Mouse (Mus musculus) kidney, postnatal 36 days (tissue): ENCODE results near the gene Alpk3.

Experiments used
- DNase-seq, 2 experiments: peaks; one replicate each; pipeline ENCODE4 v3.0.0; 2021 to 2022; ENCODE audit warnings: mixed read lengths in 2 of 2

Alpk3 gene

DNA sequence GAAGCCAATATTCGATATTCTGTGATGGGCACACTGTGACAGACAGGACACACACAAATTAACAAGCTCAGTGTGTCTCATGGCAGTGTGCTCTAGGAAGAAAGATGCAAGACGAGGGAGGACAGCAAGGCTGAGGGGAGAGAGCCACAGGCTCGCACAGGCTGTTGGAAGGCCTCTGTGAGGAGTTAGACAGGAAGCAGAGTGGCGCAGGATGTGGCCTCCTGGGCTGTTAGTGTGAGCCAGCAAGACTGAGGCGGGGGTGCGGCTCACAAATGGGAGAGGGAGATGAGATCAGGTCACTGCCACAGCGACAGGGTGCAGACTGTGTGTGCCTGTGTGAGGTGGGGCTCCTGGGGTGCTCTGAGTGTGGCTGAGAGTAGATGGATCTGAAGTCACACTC, 17.9 kb downstream of the Alpk3 start:
- no peak for DNase-seq

DNA sequence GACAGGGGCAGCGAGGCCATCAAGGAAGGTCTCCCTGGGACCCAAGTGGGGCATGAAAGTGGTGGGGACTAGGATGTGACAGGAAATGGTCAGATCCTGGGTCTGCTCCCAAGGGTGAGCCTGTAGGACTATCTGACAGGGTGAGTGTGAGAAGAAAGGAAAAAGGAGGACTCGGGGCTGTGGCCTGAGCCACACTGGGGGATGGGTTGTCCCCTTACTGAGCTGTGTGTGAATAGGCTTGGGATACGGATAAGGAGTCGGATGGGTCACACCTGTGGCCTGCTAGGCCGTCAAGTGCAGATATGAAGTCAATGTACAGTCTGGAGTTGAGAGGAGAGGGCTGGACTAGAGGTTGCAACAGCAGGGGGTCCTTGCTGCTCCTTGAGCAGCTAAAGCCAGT, 18.3 kb downstream of the Alpk3 start:
- no peak for DNase-seq

DNA sequence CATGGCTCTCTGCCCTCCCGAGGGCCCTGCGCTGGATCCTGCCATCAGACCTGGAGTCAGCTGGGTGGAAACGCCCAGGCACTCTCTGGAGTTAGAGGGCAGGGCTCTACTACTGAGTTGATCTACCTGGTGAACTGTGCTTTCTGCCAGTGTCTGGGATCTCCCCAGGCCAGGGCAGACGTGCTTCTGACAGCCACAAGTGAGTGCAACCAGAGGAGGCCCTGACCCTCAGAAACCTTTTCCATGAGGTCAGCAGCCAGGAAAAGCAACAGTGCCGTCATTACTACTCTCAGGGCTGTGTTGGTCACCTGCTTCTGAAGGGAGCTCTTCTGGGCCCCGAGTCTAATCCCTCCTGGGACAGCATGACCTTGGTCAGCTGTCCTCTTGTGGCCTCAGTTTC, 19.6 kb downstream of the Alpk3 start:
- no peak for DNase-seq

DNA sequence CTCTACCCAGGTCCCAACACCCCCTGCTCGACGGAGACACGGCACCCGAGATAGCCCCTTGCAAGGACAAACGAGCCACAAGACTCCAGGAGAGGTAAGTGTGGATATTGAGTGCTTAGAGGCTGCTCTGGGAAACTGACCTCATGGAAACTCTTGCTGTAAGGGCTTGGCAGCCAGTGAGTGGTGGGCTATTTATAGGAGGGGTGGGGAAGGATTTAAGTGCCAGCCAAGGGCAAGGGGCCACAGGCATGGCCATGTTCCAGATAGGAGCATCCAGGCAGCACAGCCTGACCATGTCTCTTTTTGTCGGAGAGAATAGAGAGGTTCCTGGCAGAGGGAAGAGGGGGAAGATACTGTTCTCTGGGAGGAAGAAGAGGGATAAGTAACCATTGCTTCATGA, 21.3 kb downstream of the Alpk3 start:
- DNase-seq, result no peak

DNA sequence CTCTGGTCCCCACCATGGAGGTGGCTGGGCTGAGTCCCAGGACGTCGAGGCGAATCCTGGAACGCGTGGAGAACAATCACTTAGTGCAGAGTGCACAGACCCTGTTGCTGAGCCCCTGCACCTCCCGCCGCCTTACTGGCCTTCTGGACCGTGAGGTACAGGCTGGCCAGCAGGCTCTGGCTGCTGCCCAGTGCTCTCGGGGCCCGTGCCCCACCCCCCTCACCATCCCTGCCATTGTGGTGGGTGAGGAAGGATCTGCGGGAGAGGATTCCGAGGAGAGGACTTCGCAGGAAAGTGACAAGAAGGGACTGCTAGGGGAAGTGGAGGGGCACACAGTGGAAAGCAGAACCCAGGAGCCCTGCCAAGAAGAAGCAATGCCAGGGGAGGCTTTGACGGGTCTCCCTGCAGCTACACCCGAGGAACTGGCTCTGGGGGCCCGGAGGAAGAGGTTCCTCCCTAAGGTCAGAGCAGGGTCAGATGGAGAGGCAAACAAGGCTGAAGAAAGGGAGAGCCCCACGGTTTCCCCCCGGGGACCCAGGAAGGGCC, 36.1 kb downstream of the Alpk3 start:
- peak in 1 of 2 experiments; percentile 21 for DNase-seq

DNA sequence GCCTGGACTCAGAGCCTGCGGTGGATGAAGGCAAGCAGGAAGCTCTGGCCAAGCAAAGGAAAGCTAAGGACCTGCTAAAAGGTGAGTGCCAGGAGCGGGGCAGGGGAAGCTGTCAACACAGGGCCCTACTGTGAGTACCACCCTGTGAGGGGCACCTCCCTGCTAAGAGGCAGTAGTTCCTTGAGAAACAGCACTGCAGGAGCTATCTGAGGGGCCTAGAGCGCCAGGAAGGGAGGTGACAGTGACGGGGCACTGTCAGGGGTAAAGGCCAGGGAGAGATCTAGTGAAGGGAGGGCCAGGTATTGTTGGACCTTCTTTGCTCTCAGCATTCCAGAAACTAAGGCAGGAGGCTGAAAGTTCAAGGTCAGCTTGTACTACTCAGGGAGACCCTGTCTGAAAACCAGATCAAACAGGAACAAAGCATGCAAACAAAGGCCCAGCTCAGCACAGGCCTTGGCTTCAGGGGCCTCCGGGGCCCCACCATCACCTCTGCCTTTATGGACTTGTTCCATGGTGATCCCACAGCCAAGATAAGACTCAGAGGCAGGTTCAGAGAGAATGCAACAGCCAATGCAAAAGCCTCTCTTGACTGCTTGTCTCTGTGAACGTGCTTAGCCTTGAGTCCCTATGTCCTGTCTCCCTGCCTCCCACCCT, 36.8 kb downstream of the Alpk3 start:
- no peak for DNase-seq

DNA sequence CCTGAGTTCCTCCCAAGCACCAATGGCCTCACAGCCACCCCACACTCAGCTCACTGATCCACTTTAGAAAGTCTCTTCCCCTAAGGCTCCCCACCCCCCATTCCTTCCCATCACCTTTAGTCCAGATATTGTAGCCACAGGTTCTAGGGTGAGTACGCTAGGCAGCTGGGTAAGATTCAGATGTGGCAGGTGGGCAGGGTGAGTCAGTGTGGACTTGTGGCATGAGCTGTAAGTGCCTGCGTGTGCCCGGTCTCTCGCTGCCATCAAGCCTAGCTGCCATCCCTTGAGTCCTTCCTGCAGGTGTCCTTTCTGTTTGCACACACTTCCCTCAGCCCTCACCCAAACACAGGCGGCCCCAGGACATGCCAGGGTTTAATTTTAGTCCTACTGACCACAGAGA, 42.9 kb downstream of the Alpk3 start:
- DNase-seq, result no peak

DNA sequence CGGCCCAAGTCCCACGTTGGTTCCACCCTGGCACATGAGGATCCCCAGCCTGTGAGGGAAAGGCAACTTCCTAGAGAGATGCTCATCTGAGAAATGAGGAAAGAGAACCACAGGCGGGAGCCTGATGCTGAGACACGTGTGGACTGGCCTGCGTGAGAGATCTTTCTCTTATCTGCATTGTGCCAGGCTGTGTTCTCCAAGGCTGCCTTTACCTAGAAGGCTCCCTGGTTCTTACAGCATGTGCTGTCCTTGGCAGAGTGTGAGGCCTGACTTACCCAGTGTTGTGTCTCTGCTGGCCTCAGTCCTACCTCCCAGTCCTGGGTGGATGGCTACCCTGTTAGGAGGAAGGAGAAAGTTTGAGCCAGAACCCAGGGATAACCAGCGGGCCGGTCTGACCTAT, 45.5 kb downstream of the Alpk3 start:
- no peak for DNase-seq

DNA sequence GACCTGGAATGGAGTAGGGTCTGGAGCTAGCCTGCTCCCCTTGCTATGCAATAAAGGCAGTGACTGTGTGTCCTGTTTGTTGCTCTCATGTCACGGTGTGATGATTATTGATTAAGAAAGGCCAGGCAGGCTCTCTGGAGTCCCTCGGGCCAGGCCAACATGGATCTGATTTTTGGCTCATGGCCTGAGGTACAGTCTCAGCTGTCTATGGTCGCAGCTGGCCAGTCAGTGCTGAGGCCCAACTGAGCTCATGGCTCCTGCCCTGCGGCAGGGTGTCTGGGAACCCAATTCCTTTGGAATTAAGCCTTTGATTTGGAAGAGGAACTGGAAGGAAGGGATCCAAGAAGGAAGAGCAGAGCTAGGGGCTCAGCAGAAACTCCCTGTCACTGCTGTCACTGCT, 48.1 kb downstream of the Alpk3 start:
- DNase-seq, result no peak

DNA sequence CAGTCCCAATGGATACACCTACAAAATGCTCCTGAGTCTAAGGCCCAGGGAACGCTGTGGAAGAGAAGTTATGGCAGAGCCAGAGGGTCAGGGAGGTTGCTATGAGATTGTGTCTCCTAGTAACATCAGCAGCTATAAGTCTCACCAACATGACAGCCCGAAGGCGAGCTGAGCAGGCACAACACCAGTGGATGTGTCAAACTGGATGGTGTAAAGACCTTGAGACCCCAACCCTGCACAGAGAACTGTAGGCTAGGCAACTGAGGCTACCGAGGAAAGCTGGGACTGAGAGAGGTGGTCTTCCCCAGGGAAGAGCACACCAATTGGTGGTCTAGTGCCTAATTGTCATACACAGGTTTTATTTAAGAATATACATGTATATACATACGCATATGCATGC, 50.8 kb downstream of the Alpk3 start:
- DNase-seq, result no peak

DNA sequence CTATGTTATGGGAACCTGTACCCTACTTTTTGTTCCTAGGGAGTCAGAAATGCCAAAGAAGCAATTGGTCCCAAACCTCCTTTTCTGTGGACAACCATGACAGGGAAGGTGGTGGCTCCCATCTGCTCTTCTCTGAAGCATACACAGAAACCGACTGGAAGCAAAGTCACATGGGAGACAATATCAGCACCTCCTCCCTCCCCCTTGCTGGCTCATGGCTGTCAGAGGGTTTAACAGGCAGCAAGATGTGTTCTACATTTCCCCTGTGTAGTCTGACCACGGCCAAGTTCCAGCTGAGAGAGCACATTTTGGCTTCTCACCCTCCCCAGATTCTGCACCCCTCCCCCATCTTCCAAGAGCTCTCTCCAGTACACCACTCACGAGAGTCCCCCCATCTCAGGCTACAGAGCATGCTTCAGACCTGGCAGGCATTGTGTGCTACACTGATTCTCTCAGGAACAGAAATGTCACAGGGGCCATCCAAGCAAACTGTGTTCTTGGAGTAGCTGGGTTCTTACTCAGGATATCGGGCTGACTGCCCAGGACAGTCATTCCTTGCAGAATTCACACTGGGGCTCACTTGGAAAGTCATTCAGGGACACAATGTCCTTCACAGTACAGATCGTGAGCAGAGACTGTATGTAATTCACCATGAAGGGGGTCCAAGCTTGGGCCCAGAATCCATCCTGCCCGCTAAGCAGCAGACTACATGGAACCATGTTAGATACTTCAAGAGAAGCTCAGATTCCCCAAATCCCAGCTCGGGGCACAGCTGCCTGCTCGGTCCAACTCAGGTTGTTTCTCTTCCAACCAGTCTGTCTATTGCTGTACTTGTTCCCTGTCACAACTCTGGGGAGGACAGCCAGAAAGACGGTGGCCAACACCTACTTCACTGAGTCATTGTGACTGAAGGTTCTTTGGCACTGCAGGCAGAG, 52.6 kb downstream of the Alpk3 start:
- DNase-seq, result peak; percentile 46 to 61

DNA sequence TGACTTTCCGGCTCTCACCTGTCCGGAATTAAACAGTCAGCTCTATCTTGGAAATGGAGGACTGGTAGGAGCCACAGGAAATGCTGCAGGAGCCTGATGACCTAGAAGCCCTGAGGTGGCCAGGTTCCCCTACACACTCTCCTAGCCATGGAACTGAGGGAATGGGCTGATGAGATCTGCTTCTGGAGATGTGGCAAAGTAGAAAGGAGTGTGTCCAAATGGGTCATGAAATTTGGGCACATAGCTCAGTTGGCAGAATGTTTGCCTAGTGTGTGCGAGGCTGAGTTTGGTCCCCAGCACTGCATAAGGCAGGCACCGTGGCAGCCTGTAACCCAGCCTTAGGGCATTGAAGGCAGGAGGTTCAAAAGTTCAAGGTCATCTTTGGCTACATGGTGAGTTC, 53.4 kb downstream of the Alpk3 start:
- DNase-seq, result no peak

DNA sequence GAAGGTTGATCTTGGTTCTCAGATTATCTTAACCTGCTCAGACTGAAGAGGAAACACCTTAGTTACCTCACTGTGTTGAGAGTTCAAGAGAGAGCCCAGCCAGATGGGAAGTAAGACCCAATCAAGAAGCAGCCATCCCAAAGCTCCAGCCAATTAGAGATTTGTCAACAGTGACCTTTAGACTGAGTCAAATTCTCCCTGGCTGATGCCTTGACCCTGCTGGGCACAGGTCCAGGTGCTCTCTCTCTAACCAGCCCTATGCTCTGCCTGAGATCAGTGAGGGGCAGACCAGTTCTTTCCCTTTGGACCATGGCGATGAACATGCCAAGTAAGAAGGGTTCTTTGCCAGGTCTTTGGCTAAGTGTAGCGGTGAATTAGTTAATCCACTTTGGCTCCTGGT, 54.3 kb downstream of the Alpk3 start:
- DNase-seq, result peak; percentile 91 to 93

DNA sequence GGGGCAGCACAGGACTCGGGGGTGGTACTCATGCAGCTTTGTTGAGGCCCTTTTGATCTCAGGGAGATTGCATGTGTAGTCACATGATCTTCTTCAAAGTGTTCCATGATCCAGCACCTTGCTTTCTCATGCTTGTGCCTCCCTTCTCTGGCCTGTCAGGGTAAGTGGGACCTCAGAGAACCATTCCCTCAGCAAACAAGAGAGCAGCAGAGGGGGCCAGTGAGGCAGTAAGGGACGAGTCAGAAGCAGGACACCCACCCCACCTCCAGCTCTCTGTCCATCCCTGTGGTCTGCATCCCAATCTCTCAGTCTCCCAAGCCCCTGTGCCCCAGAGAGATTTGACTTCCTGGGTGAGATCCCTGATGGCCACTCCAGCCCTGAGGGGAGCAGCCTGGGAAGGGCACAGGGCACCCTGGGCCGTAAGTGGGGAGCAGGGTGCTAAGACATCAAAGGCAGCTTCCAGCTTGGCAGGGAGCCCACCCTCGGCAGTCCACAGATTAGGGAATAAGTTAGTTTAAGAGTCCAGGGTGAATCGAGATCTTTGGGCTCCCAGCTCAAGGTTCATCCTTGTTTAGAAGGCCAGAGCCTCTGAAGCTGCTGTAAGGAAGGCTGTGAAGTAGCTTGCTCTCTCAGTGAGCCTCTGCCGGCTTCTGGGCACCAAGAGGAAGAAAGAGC, 55.4 kb downstream of the Alpk3 start:
- peak; percentile 81 to 89 for DNase-seq

DNA sequence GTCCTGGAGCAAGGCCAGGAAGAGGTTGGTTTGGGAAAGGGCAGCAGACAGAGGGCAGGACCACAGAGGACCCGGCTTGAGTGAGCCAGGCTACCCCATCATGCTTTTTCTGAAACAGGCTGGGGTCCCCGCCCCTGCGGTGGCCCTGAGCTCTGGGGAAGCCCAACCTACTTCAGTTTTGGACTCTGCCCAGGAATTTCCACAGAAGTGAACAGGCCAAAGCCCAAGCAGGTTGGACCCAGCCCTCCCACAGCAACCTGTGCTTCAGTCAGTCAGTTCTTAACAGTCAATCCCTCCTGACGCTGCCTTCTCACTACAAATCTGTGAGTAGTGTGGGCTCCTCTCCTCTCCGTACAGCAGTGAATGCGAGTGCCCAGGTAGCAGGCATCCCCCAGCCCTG, 57.2 kb downstream of the Alpk3 start, which contains the start of gene Slc28a1:
Gene Slc28a1 (plus strand): TSS at position 245 of the 400 bp plus-strand sequence.
- DNase-seq, result peak; percentile 77 to 89

DNA sequence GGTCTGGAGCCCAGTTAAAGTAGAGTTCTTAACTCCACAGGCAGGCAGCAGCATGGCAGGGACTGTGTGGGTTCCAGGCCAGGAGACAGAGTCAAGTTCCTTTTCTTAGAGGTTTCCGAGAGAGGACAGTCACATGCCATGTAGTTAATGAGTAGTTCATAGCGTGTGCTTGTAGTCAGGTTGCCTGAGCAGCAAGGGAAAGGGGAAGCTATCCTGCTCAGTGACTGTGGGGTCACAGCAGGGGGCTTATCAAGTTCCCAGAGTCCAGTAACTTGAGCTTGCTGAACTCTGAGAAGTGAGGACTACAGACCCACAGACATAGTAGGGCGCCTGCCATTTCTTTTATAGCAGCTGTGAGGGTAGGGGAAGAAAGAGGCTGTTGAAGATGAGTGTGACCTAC, 63.7 kb downstream of the Alpk3 start:
- peak; percentile 55 to 74 for DNase-seq

DNA sequence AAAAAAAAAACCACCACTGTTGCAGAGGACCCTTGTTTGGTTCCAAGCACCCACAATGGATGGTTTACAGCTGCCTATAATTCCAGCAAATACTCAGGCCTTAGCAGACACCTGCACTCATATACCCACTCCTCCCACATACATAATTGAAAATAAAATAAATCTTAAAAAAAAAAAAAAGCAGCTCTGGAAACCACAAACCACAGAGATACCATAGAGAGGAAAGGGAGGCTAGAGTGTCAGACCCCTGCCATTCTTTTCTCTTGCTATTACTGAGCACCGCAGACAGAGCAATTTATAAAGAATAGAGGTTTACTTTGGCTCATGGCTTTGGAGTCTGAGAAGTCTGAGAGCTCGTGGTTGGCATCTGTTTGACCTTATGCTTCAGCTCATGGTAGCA, 65.4 kb downstream of the Alpk3 start:
- DNase-seq, result no peak

DNA sequence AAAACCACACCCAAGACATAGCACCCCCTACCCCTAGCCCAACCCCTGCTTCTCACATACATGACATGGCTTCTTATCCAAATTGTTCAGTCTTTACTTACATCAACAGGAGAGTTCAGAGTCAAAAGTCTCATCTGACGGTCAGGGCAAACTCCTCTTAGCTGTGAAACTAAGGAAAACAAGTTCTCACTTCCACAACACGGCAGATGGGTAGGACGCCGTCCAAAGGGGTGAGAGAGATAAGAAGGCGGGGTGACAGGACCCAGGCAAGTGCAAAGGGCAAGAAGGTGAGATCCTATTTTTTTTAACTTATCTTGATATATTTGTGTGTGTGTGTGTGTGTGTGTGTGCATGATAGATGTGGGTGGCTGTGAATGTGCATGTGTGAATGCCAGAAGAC, 66.2 kb downstream of the Alpk3 start:
- DNase-seq, result peak; percentile 48 to 50

DNA sequence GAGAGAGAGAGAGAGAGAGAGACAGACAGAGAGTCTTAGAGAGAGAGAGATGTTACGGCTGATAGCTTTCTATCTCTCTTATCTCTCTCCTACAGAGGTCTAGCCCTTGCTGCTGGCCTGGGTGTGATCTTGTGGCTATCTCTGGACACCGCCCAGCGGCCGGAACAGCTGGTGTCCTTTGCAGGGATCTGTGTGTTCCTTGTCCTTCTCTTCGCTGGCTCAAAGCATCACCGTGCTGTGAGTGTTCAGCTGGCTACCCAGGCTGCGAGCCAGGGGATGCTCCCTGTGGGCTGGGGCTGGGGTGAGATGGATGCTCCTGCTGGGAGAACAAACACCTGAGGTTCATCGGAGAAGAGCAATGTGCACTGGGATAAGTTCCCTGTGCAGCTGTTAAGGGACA, 67.4 kb downstream of the Alpk3 start:
- peak in 1 of 2 experiments; percentile 38 for DNase-seq

DNA sequence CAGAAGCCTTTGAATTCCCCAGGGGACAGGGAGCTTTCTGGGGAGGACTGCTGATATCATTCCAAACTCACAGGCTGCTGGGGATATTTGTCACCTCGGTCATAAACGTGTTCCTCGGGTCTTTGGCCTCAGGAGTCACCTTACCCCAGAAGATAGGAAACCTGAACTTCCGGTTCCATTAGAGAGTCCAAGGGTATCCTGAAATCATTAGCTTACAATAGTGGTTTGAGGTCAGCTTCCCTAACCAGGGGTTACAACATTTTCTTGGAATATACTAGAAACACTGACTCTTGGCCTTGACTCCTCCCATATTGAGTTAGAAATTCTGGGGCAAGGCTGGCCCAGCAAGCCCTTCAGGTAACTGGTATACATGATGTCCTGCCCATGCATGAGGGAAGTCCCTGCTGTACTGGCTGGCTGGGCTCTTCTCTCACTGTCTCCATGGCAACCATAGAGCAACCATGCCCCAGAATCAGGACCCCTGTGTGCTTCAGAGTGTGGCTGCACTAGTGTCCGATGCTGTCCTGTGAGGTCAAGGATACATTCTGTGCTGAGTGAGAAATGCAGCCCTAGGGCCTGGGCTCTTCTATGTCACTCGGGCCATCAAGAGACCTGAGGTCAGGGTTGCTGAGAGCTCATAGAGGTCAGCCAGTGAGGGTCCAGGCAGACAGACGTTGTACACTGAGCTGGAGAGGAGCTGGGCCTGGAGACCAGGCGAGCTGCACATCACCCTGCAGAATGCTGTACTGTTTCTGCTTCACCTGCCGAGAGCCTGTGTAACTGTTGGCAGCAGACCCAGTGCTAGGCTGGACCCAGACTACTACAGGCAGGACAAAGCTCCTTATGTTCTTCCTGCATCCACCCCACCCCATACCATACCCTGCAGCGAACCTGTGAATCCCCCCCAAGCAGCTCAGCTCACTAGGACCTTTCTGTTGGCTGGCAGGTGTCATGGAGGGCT, 68.1 kb downstream of the Alpk3 start:
- no peak for DNase-seq

DNA sequence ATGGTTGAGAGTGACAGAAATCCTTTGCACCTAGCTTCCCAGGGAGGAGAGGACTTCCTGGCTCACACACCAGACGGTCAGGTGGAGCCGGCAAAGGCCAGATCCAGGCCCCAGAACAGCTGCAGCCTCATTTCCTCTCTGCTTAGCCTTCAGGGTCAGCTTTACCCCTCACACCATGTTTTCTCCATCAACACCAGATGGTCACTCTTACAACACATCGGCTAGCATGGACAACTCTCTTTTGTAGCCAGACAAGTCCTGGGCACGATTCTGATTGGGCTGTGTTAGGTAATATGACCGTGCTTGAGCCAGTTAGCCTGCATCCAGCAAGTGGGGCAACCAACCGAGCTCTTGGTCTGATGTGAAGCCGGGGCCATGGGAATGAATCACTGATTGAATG, 74.5 kb downstream of the Alpk3 start:
- no peak for DNase-seq

DNA sequence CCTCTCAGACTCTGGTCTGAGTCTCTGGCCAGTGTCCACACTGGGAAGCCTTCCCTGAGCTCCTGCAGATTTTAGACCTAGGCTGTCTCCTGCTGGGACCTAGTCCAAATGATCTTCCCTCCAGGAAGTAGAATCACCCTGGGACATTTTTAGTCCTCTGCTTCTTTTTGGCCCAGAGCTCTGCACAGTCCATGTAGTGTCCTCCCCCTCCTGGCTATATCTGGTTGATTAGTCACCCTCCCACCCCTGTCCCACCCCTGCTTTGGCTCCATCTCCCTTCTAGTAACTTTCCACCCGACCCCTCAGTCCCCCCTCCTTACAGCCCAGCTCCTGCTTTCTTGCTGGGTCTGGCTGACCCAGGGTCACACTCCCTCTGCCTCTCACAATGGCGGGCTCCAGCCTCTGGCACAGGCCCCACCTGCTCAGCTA, 75.5 kb downstream of the Alpk3 start:
- peak; percentile 55 to 79 for DNase-seq
